Mouse (Mus musculus) CH12.LX (cell line): ENCODE measurements around the gene Sptbn2. TPM values are rescaled to one million over a fixed set of nuclear protein-coding genes. Genes with fewer than 3 reads are reported as not detected.

ENCODE experiments used
- DNase-seq: peaks from one replicate; pipeline ENCODE4 v3.0.0-alpha.2; 2013; ENCODE audit errors: extremely low read depth
- H3K27ac ChIP-seq: 2 replicates; pipeline ENCODE4 v1.5.1; 2012; ENCODE audit warnings: low read depth, mild to moderate bottlenecking, control low read depth, moderate library complexity; ENCODE audit not compliant: insufficient read depth
- H3K27me3 ChIP-seq: replicated peaks from 2 replicates; pipeline ENCODE3; 2012; ENCODE audit warnings: inconsistent platforms
- H3K36me3 ChIP-seq, 2 experiments: replicated peaks in 1 of 2; 2 replicates each; pipeline versions ENCODE3 to v1.6.1; 2012; ENCODE audit warnings: inconsistent platforms in 1 of 2, low read length in 1 of 2, mild to moderate bottlenecking in 1 of 2, mixed read lengths in 1 of 2, moderate library complexity in 1 of 2; ENCODE audit not compliant: control insufficient read depth in 1 of 2, insufficient read depth in 1 of 2
- H3K4me1 ChIP-seq, 2 experiments: 2 replicates each; pipeline ENCODE4 v1.6.1; 2012; ENCODE audit warnings: inconsistent platforms in 1 of 2, moderate library complexity in 1 of 2; ENCODE audit not compliant: insufficient read depth in 2 of 2, control insufficient read depth in 1 of 2
- H3K4me2 ChIP-seq: 2 replicates; pipeline ENCODE4 v1.6.1; 2012; ENCODE audit warnings: low read depth, mild to moderate bottlenecking, control low read depth; ENCODE audit not compliant: poor library complexity, insufficient read depth, severe bottlenecking
- H3K4me3 ChIP-seq, 3 experiments: fragments of 150-350 bp in 1 of 3; sonication (generic) in 1 of 3; replicated peaks in 1 of 3; 2 replicates each; pipeline versions ENCODE3 to v1.5.1; 2011 to 2012; ENCODE audit warnings: low read depth in 2 of 3, low read length in 2 of 3, mild to moderate bottlenecking in 2 of 3, moderate library complexity in 2 of 3, control low read depth in 1 of 3, improper control_type of control experiment in 1 of 3, inconsistent platforms in 1 of 3, mixed read lengths in 1 of 3; ENCODE audit not compliant: poor library complexity in 1 of 3
- H3K79me2 ChIP-seq: replicated peaks from 2 replicates; pipeline ENCODE4 v1.6.1; 2012; ENCODE audit warnings: mild to moderate bottlenecking, moderate library complexity; ENCODE audit not compliant: control insufficient read depth, poor library complexity, insufficient read depth, severe bottlenecking; ENCODE audit errors: extremely low read depth
- H3K9ac ChIP-seq: 2 replicates; pipeline ENCODE4 v1.6.1; 2012; ENCODE audit warnings: low read depth, mild to moderate bottlenecking, control low read depth, moderate library complexity; ENCODE audit not compliant: insufficient read depth
- H3K9me3 ChIP-seq: replicated peaks from 2 replicates; pipeline ENCODE3; 2012; ENCODE audit warnings: low read length, inconsistent platforms, mixed read lengths
- BHLHE40 ChIP-seq: IDR thresholded peaks from 2 replicates; pipeline ENCODE4 v1.6.1; 2011; ENCODE audit warnings: mild to moderate bottlenecking, low read depth, low read length, improper control_type of control experiment
- ETS1 ChIP-seq: conservative IDR thresholded peaks from 2 replicates; pipeline ENCODE4 v1.6.1; 2012; ENCODE audit warnings: low read depth, mild to moderate bottlenecking, inconsistent platforms, low read length, improper control_type of control experiment, moderate library complexity
- IRF4 ChIP-seq: IDR thresholded peaks from 2 replicates; pipeline ENCODE4 v1.6.1; 2014; ENCODE audit warnings: low read depth, mild to moderate bottlenecking, inconsistent platforms, low read length, improper control_type of control experiment
- JUN ChIP-seq: IDR thresholded peaks from 2 replicates; pipeline ENCODE4 v1.6.1; 2011; ENCODE audit warnings: low read depth, mild to moderate bottlenecking, low read length, improper control_type of control experiment, moderate library complexity; ENCODE audit not compliant: insufficient read depth
- MAFK ChIP-seq: IDR thresholded peaks from 2 replicates; pipeline ENCODE4 v1.6.1; 2011; ENCODE audit warnings: low read length, improper control_type of control experiment; ENCODE audit not compliant: insufficient replicate concordance
- MAZ ChIP-seq: IDR thresholded peaks from 2 replicates; pipeline ENCODE4 v1.6.1; 2012; ENCODE audit warnings: low read depth, mild to moderate bottlenecking, inconsistent platforms, low read length, improper control_type of control experiment, moderate library complexity
- MXI1 ChIP-seq: IDR thresholded peaks from 2 replicates; pipeline ENCODE4 v1.6.1; 2011; ENCODE audit warnings: mild to moderate bottlenecking, low read depth, low read length, improper control_type of control experiment
- NELFE ChIP-seq: IDR thresholded peaks from 2 replicates; pipeline ENCODE4 v1.6.1; 2011; ENCODE audit warnings: low read depth, low read length, improper control_type of control experiment
- PAX5 ChIP-seq: IDR thresholded peaks from 2 replicates; pipeline ENCODE4 v1.6.1; 2012; ENCODE audit warnings: low read length, inconsistent platforms, mixed read lengths
- POLR2A ChIP-seq: IDR thresholded peaks from 2 replicates; pipeline ENCODE4 v1.6.1; 2011; ENCODE audit warnings: low read depth, mild to moderate bottlenecking, improper control_type of control experiment, low read length
- POLR2AphosphoS2 ChIP-seq: IDR thresholded peaks from 2 replicates; pipeline ENCODE4 v1.6.1; 2011; ENCODE audit warnings: low read depth, low read length, improper control_type of control experiment
- RAD21 ChIP-seq: IDR thresholded peaks from 2 replicates; pipeline ENCODE4 v1.6.1; 2011; ENCODE audit warnings: low read depth, mild to moderate bottlenecking, low read length, improper control_type of control experiment, moderate library complexity
- SIN3A ChIP-seq: IDR thresholded peaks from 2 replicates; pipeline ENCODE4 v1.6.1; 2012; ENCODE audit warnings: low read length, improper control_type of control experiment, inconsistent platforms
- UBTF ChIP-seq: IDR thresholded peaks from 2 replicates; pipeline ENCODE4 v1.6.1; 2012; ENCODE audit warnings: low read depth, mild to moderate bottlenecking, inconsistent platforms, low read length, improper control_type of control experiment, moderate library complexity
- USF1 ChIP-seq: IDR thresholded peaks from 2 replicates; pipeline ENCODE4 v1.6.1; 2014; ENCODE audit warnings: low read depth, mild to moderate bottlenecking, inconsistent platforms, low read length, improper control_type of control experiment
- USF2 ChIP-seq: conservative IDR thresholded peaks from 2 replicates; pipeline ENCODE4 v1.6.1; 2011; ENCODE audit warnings: low read depth, low read length, improper control_type of control experiment
- ZC3H11A ChIP-seq: IDR thresholded peaks from 2 replicates; pipeline ENCODE4 v1.6.1; 2012; ENCODE audit warnings: low read depth, mild to moderate bottlenecking, inconsistent platforms, low read length, improper control_type of control experiment
- dilution Hi-C: fragments of 300-500 bp; cut with MboI; formaldehyde crosslinking; loops from 2 replicates; pipeline ENCODE4 v1.14.3; 2020; ENCODE audit warnings: low sequenced_read_pairs; ENCODE audit not compliant: extremely low pct_unique_long_range_greater_than_20kb, extremely low pct_ligation_motif_present
- in situ Hi-C: fragments of 300-500 bp; cut with MboI; formaldehyde crosslinking; loops from 3 replicates; pipeline ENCODE4 v1.14.3; 2019; ENCODE audit warnings: low sequenced_read_pairs, low pct_ligation_motif_present, low pct_unique_long_range_greater_than_20kb, mixed read lengths
- polyA plus RNA-seq: library from polyadenylated mRNA; unstranded; fragments of >175 nt; gene quantifications from 2 replicates; pipeline ENCODE4 v1.2.1, GENCODE M21; 2012; ENCODE audit warnings: low read depth; ENCODE audit not compliant: insufficient read length
- total RNA-seq, 2 experiments: library from RNA; depleted of rRNA; stranded (reverse); fragments of 300-350 nt in 1 of 2; fragments of >200 nt in 1 of 2; gene quantifications; 2 replicates each; pipeline ENCODE4 v1.2.3; 2012 to 2014

The Sptbn2 gene
- total and polyA plus RNA-seq, 3 experiments, result 0.08 to 2.7 (median 0.24) TPM

- no peak overlapping the region for H3K4me2 ChIP-seq
- peaks cover 70% of the 10 kb centered on the region for H3K79me2 ChIP-seq
- in situ Hi-C loops, result no loop called here
- peaks cover 0 to 28% of the 10 kb centered on the region in 2 experiments; a peak in 2 of 4 replicates for H3K4me1 ChIP-seq
- DNase-seq, result no peak
- peaks cover 62 to 94% of the 10 kb centered on the region in 2 experiments for H3K36me3 ChIP-seq
- no peak overlapping the region for H3K4me3 ChIP-seq
- no peak overlapping the region for H3K27ac ChIP-seq
- no peaks in the 10 kb centered on the region for H3K27me3 ChIP-seq
- TF ChIP-seq PAX5 (no peak), IRF4 (no peak), BHLHE40 (no peak), SIN3A (no peak), JUN (no peak), USF1 (no peak), MAFK (no peak), MXI1 (no peak), USF2 (no peak), ZC3H11A (no peak), MAZ (no peak), POLR2AphosphoS2 (no peak), NELFE (no peak), UBTF (no peak), ETS1 (no peak), RAD21 (no peak), POLR2A (no peak)
- no peak overlapping the region for H3K9ac ChIP-seq
- dilution Hi-C loops, result no loop called here
- H3K9me3 ChIP-seq, result no peaks in the 10 kb centered on the region
These were observed 56.7 kb downstream of the Sptbn2 start for GRCm38 (mm10) chr19:4767507-4768148.

- in situ Hi-C loops, result no loop called here
- no peak for TF ChIP-seq UBTF
- no peak overlapping the region for H3K27ac ChIP-seq
- H3K27me3 ChIP-seq, result no peaks in the 10 kb centered on the region
- dilution Hi-C loops, result no loop called here
- H3K79me2 ChIP-seq, result peaks cover 80% of the 10 kb centered on the region
- H3K4me3 ChIP-seq, result no peak overlapping the region
- DNase-seq, result no peak
- no peak overlapping the region for H3K9ac ChIP-seq
- no peaks in the 10 kb centered on the region for H3K9me3 ChIP-seq
- H3K36me3 ChIP-seq, result peaks cover 62 to 96% of the 10 kb centered on the region in 2 experiments
- H3K4me1 ChIP-seq, result peaks cover 0 to 53% of the 10 kb centered on the region in 2 experiments; a peak in 2 of 4 replicates
- H3K4me2 ChIP-seq, result no peak overlapping the region
These were observed 61.8 kb downstream of the Sptbn2 start for GRCm38 (mm10) chr19:4772785-4773184.
